Mouse (Mus musculus) stomach, postnatal 0 days (tissue): ENCODE data around the gene Arntl. TPM values are rescaled to one million over a fixed set of nuclear protein-coding genes. Genes with fewer than 3 reads are reported as not detected.

ENCODE experiments used
- ATAC-seq: fragments of 200-750 bp; cut with Nextera tagmentation; 2 replicates; pipeline ENCODE4 v1.8.0; 2017; ENCODE audit not compliant: low FRiP score, low TSS enrichment
- DNase-seq: peaks from one replicate; pipeline ENCODE4 v3.0.0-alpha.2; 2016; ENCODE audit warnings: low spot score
- H3K27ac ChIP-seq: fragments of 300-500 bp; sonication (generic); replicated peaks from 2 replicates; pipeline ENCODE4 v1.5.1; 2014; ENCODE audit warnings: mild to moderate bottlenecking, control low read depth
- H3K27me3 ChIP-seq: fragments of 300-500 bp; sonication (generic); 2 replicates; pipeline ENCODE4 v1.6.1; 2014; ENCODE audit warnings: low read length; ENCODE audit not compliant: control insufficient read depth, insufficient read depth
- H3K36me3 ChIP-seq: fragments of 300-500 bp; sonication (generic); 2 replicates; pipeline ENCODE4 v1.6.1; 2014; ENCODE audit warnings: low read length, mixed read lengths; ENCODE audit not compliant: control insufficient read depth, insufficient read depth
- H3K4me1 ChIP-seq: fragments of 300-500 bp; sonication (generic); replicated peaks from 2 replicates; pipeline ENCODE4 v1.6.1; 2014; ENCODE audit warnings: antibody characterized with exemption; ENCODE audit not compliant: control insufficient read depth, insufficient read depth
- H3K4me2 ChIP-seq: fragments of 300-500 bp; sonication (generic); replicated peaks from 2 replicates; pipeline ENCODE4 v1.6.1; 2014; ENCODE audit warnings: low read depth, mild to moderate bottlenecking, control low read depth, moderate library complexity
- H3K4me3 ChIP-seq: fragments of 300-500 bp; sonication (generic); 2 replicates; pipeline ENCODE4 v1.5.1; 2014; ENCODE audit warnings: low read depth, low read length, control low read depth
- H3K9ac ChIP-seq: fragments of 300-500 bp; sonication (generic); 2 replicates; pipeline ENCODE4 v1.6.1; 2014; ENCODE audit warnings: mild to moderate bottlenecking, low read length, control low read depth, mixed read lengths
- H3K9me3 ChIP-seq: fragments of 300-500 bp; sonication (generic); 2 replicates; pipeline ENCODE4 v1.6.1; 2016; ENCODE audit warnings: low read length; ENCODE audit not compliant: control insufficient read depth
- CTCF ChIP-seq: IDR thresholded peaks from 2 replicates; pipeline ENCODE4 v1.5.1; 2016; ENCODE audit warnings: antibody characterized with exemption, low read depth, mild to moderate bottlenecking, moderate library complexity
- EP300 ChIP-seq: optimal IDR thresholded peaks from 2 replicates; pipeline ENCODE3; 2016; ENCODE audit warnings: antibody characterized with exemption
- WGBS: fragments of 180-500 bp; shearing (Covaris S2); extraction: QIAGEN DNeasy Blood & Tissue Kit; methylation state at CpG from one replicate; pipeline ENCODE4 v1.1.7; 2014; 5-methylcytosine and 5-hydroxymethylcytosine counted together
- polyA plus RNA-seq: library from polyadenylated mRNA; unstranded; fragments of >200 nt; fragmentation: Nextera tagmentation; extraction: Ambion mirVana; gene quantifications from 2 replicates; pipeline ENCODE4 v1.2.1, GENCODE M21; 2015

Arntl gene
- polyA plus RNA-seq, 1 experiment from 2014 or later = 6.6 TPM

GRCm38 (mm10) chr7:113278493-113278892, 71.2 kb downstream of the Arntl start:
- Histone ChIP-seq H3K9me3 (no peaks in the 10 kb centered on the region), H3K4me3 (no peak overlapping the region), H3K4me2 (no peak overlapping the region), H3K36me3 (peaks cover 5% of the 10 kb centered on the region; the same call in 1 of the 2 replicates), H3K27ac (no peak overlapping the region), H3K27me3 (no peaks in the 10 kb centered on the region), H3K9ac (no peak overlapping the region), H3K4me1 (no peaks in the 10 kb centered on the region)
- TF ChIP-seq EP300 (no peak), CTCF (no peak)
- no peak for DNase-seq
- no peak for ATAC-seq
- 82% methylated on average over 4 of the region's 4 CpGs for WGBS

GRCm38 (mm10) chr7:113279246-113279645, 72.0 kb downstream of the Arntl start:
- Histone ChIP-seq H3K9ac (no peak overlapping the region), H3K4me2 (no peak overlapping the region), H3K4me1 (no peaks in the 10 kb centered on the region), H3K27me3 (no peaks in the 10 kb centered on the region), H3K36me3 (peaks cover 8% of the 10 kb centered on the region; the same call in 1 of the 2 replicates), H3K9me3 (no peaks in the 10 kb centered on the region), H3K27ac (no peak overlapping the region), H3K4me3 (no peak overlapping the region)
- no peak for ATAC-seq
- WGBS = 70% methylated on average over 2 of the region's 2 CpGs
- no peak for TF ChIP-seq EP300
- no peak for TF ChIP-seq CTCF
- DNase-seq = no peak

GRCm38 (mm10) chr7:113285405-113285804, 78.1 kb downstream of the Arntl start:
- H3K9me3 ChIP-seq = no peaks in the 10 kb centered on the region
- 89% methylated on average over 2 of the region's 2 CpGs for WGBS
- no peak overlapping the region for H3K27ac ChIP-seq
- ATAC-seq = no peak
- no peak for TF ChIP-seq EP300
- TF ChIP-seq CTCF = no peak
- no peak overlapping the region for H3K4me2 ChIP-seq
- no peak for DNase-seq
- no peaks in the 10 kb centered on the region for H3K27me3 ChIP-seq
- no peaks in the 10 kb centered on the region for H3K4me1 ChIP-seq
- H3K9ac ChIP-seq = no peak overlapping the region
- H3K4me3 ChIP-seq = no peak overlapping the region
- peaks cover 17% of the 10 kb centered on the region; the same call in 1 of the 2 replicates for H3K36me3 ChIP-seq

GRCm38 (mm10) chr7:113289211-113289610, 81.9 kb downstream of the Arntl start:
- Histone ChIP-seq H3K9me3 (no peaks in the 10 kb centered on the region), H3K4me3 (no peak overlapping the region), H3K27ac (no peak overlapping the region), H3K4me2 (no peak overlapping the region), H3K9ac (no peak overlapping the region), H3K27me3 (no peaks in the 10 kb centered on the region), H3K4me1 (no peaks in the 10 kb centered on the region), H3K36me3 (peaks cover 9% of the 10 kb centered on the region; the same call in 1 of the 2 replicates)
- TF ChIP-seq CTCF (no peak), EP300 (no peak)
- WGBS = 87% methylated on average over 1 of the region's 1 CpGs
- ATAC-seq = no peak
- DNase-seq = no peak

- Histone ChIP-seq H3K9me3 (no peaks in the 10 kb centered on the region), H3K4me3 (no peak overlapping the region), H3K4me2 (no peak overlapping the region), H3K36me3 (peaks cover 6% of the 10 kb centered on the region; the same call in 1 of the 2 replicates), H3K27ac (no peak overlapping the region), H3K4me1 (no peaks in the 10 kb centered on the region), H3K9ac (no peak overlapping the region), H3K27me3 (no peaks in the 10 kb centered on the region)
- TF ChIP-seq CTCF = no peak
- no peak for TF ChIP-seq EP300
- 77% methylated on average over 5 of the region's 5 CpGs for WGBS
- no peak for ATAC-seq
- DNase-seq = no peak
These were observed 84.5 kb downstream of the Arntl start for GRCm38 (mm10) chr7:113291741-113292140.

GRCm38 (mm10) chr7:113292193-113292592, 84.9 kb downstream of the Arntl start:
- DNase-seq (no peak), ATAC-seq (no peak)
- Histone ChIP-seq H3K27ac (no peak overlapping the region), H3K27me3 (no peaks in the 10 kb centered on the region), H3K9me3 (no peaks in the 10 kb centered on the region), H3K9ac (no peak overlapping the region), H3K4me3 (no peak overlapping the region), H3K4me1 (no peaks in the 10 kb centered on the region), H3K36me3 (peaks cover 5% of the 10 kb centered on the region; the same call in 1 of the 2 replicates), H3K4me2 (no peak overlapping the region)
- WGBS = 53% methylated on average over 4 of the region's 4 CpGs
- no peak for TF ChIP-seq EP300
- no peak for TF ChIP-seq CTCF
